In the genomic region with DNA sequence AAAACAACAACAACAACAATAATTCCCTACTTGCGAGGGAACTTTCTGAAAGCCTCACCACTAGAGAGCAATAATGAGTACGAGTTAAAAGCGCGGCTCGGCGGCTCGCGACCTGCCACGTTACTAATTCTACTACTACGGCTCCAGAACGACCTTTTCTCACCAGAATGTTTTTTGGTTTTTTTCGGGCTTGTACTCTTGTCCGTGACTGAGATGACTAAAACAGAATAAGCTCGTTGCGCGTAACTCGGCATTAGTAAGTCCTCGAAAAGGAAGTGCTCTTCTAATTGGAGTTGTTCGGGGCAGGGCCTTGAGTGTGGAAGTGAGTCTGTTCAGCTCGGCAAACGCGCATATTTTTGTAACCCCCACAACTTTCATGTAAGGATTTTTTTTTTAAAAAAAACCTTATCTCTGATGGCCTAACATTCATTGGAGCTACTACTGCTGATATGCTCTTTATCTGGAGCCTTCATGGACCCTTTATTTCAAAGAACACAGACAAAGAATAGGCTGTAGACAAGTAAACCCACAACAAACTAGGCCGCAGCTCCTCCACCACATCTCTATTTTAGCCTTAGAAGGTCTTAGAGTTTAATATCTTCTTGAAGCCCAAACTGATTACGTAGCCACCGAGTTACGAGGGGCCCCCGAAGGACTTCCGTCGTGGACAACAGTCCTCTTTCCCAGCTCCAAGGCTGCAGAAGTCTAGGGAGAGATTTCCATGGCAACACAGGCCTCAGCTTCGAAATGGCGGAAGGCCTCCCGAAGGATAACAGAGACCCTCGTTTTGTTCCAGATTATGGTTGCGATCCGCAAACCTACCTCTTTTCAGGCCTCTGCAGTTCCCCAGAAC, we compare ENCODE assay signal across 8 mouse cellular contexts. TPM values are rescaled to one million over a fixed set of nuclear protein-coding genes. Genes with fewer than 3 reads are reported as not detected.
DNase-seq lines count a peak whose midpoint lies in the region; ATAC-seq and TF ChIP-seq lines count a peak whose summit lies in the region.

No protein-coding gene starts in this region.

- TF ChIP-seq EP300 in stomach, postnatal 0 days (optimal IDR thresholded peaks at IDR 0.05) = peak; percentile 32

- no peaks in the 10 kb centered on the region for H3K9me3 ChIP-seq in forebrain, embryonic 11.5 days (ENCODE audit: control insufficient read depth, low read length)
- no peaks in the 10 kb centered on the region for H3K9me3 ChIP-seq in liver, embryonic 16.5 days (replicated peaks; ENCODE audit: control insufficient read depth, low read length)
- no peaks in the 10 kb centered on the region for H3K9me3 ChIP-seq in neural tube, embryonic 13.5 days
- H3K9me3 ChIP-seq in stomach, postnatal 0 days (ENCODE audit: control insufficient read depth, low read length) = no peaks in the 10 kb centered on the region

- no peaks in the 10 kb centered on the region for H3K27me3 ChIP-seq in forebrain, embryonic 11.5 days (ENCODE audit: control insufficient read depth, insufficient read depth, low read length)
- no peaks in the 10 kb centered on the region for H3K27me3 ChIP-seq in liver, embryonic 16.5 days (ENCODE audit: control insufficient read depth, insufficient read depth, low read depth, low read length)
- no peaks in the 10 kb centered on the region for H3K27me3 ChIP-seq in neural tube, embryonic 13.5 days
- H3K27me3 ChIP-seq in stomach, postnatal 0 days (ENCODE audit: control insufficient read depth, insufficient read depth, low read length) = no peaks in the 10 kb centered on the region

- H3K27ac ChIP-seq in forebrain, embryonic 11.5 days (ENCODE audit: low read depth, low read length) = peak overlapping the region; percentile 46
- peak overlapping the region; percentile 91 for H3K27ac ChIP-seq in liver, embryonic 16.5 days (ENCODE audit: low read length)
- peak overlapping the region; percentile 72 for H3K27ac ChIP-seq in neural tube, embryonic 13.5 days (replicated peaks)
- H3K27ac ChIP-seq in stomach, postnatal 0 days (replicated peaks) = peak overlapping the region; percentile 85

- peak; percentile 75 for TF ChIP-seq CTCF in stomach, postnatal 0 days (IDR thresholded peaks at IDR 0.05; ENCODE audit: low read depth)

- WGBS in forebrain, embryonic 11.5 days = under 1% methylated on average over 35 of the region's 35 CpGs
- WGBS in liver, embryonic 16.5 days (ENCODE audit: insufficient replicate concordance) = under 1% methylated on average over 35 of the region's 35 CpGs
- under 1% methylated on average over 35 of the region's 35 CpGs for WGBS in neural tube, embryonic 13.5 days
- WGBS in stomach, postnatal 0 days = under 1% methylated on average over 35 of the region's 35 CpGs

- peak; percentile 62 for ATAC-seq in forebrain, embryonic 11.5 days (replicated peaks; ENCODE audit: low FRiP score)
- peak; percentile 20 for ATAC-seq in liver, embryonic 16.5 days (ENCODE audit: low read depth)
- ATAC-seq in neural tube, embryonic 13.5 days (ENCODE audit: low read depth) = peak; percentile 57
- ATAC-seq in stomach, postnatal 0 days (ENCODE audit: low FRiP score, low TSS enrichment) = peak; percentile 49

- intact Hi-C loops in heart, postnatal 14 days (cut with DNase I) = loop anchor here (2.0 to 10.0 kb wide), 6 partner anchors 47 to 203 kb away; a partner anchor contains a TSS

- peak; percentile 72 for DNase-seq in ES-CJ7 (ENCODE audit: low read depth, low spot score)
- peak; percentile 55 for DNase-seq in c-Kit-positive CD71-negative TER-119-negative erythroid progenitor cells, embryonic 14.5 days (ENCODE audit: low read depth)
- DNase-seq in forebrain, embryonic 11.5 days (ENCODE audit: low spot score) = peak; percentile 70
- DNase-seq in heart, postnatal 14 days = peak; percentile 57 to 59
- DNase-seq in kidney, postnatal 4 days = peak; percentile 68 to 80
- DNase-seq in stomach, postnatal 0 days (ENCODE audit: low spot score) = peak; percentile 69

- peak overlapping the region; percentile 88 for H3K9ac ChIP-seq in forebrain, embryonic 11.5 days (ENCODE audit: low read length)
- H3K9ac ChIP-seq in liver, embryonic 16.5 days (ENCODE audit: low read depth, low read length) = peak overlapping the region; percentile 73
- H3K9ac ChIP-seq in neural tube, embryonic 13.5 days = peak overlapping the region; percentile 85
- peak overlapping the region; percentile 84 for H3K9ac ChIP-seq in stomach, postnatal 0 days (ENCODE audit: low read length)

- peak overlapping the region; percentile 75 for H3K4me3 ChIP-seq in forebrain, embryonic 11.5 days (ENCODE audit: low read depth, low read length)
- H3K4me3 ChIP-seq in liver, embryonic 16.5 days (ENCODE audit: low read depth, low read length) = peak overlapping the region; percentile 81
- peak overlapping the region; percentile 82 for H3K4me3 ChIP-seq in neural tube, embryonic 13.5 days
- peak overlapping the region; percentile 65 for H3K4me3 ChIP-seq in stomach, postnatal 0 days (ENCODE audit: low read depth, low read length)

- H3K4me2 ChIP-seq in forebrain, embryonic 11.5 days (ENCODE audit: low read depth, low read length, severe bottlenecking) = peak overlapping the region; percentile 48
- peak overlapping the region; percentile 55 for H3K4me2 ChIP-seq in liver, embryonic 16.5 days (ENCODE audit: low read depth, low read length)
- peak overlapping the region; percentile 51 for H3K4me2 ChIP-seq in neural tube, embryonic 13.5 days
- peak overlapping the region; percentile 47 for H3K4me2 ChIP-seq in stomach, postnatal 0 days (replicated peaks; ENCODE audit: low read depth)

- H3K36me3 ChIP-seq in forebrain, embryonic 11.5 days (ENCODE audit: control insufficient read depth, insufficient read depth, low read length) = peaks cover 4% of the 10 kb centered on the region; the same call in 1 of the 2 replicates
- peaks cover 10% of the 10 kb centered on the region; the same call in 1 of the 2 replicates for H3K36me3 ChIP-seq in liver, embryonic 16.5 days (ENCODE audit: control insufficient read depth, insufficient read depth)
- peaks cover 26% of the 10 kb centered on the region for H3K36me3 ChIP-seq in neural tube, embryonic 13.5 days
- H3K36me3 ChIP-seq in stomach, postnatal 0 days (ENCODE audit: control insufficient read depth, insufficient read depth, low read length) = peaks cover 6% of the 10 kb centered on the region

- H3K4me1 ChIP-seq in forebrain, embryonic 11.5 days (replicated peaks; ENCODE audit: control insufficient read depth, insufficient read depth, low read length) = peaks cover 5% of the 10 kb centered on the region
- H3K4me1 ChIP-seq in liver, embryonic 16.5 days (ENCODE audit: control insufficient read depth, low read depth, low read length) = peaks cover 21% of the 10 kb centered on the region
- peaks cover 54% of the 10 kb centered on the region for H3K4me1 ChIP-seq in neural tube, embryonic 13.5 days (replicated peaks)
- H3K4me1 ChIP-seq in stomach, postnatal 0 days (replicated peaks; ENCODE audit: control insufficient read depth, insufficient read depth) = peaks cover 4% of the 10 kb centered on the region; the same call in 1 of the 2 replicates

RNA-seq across cellular contexts. Expression of a gene that starts 0.5 kb away (rescaled TPM):
- 185 and 190 TPM in 2 replicates for polyA plus RNA-seq in forebrain, embryonic 11.5 days (2014; fragmentation: Nextera tagmentation; extraction: Ambion mirVana)
- total RNA-seq in heart, postnatal 14 days (2021) = 10 to 100 TPM; 42.3 to 44.4 TPM
- polyA plus RNA-seq in liver, embryonic 16.5 days (2015; fragmentation: Nextera tagmentation; extraction: Ambion mirVana) = 52.4 and 55.5 TPM in 2 replicates
- polyA plus RNA-seq in neural tube, embryonic 13.5 days (2015; fragmentation: Nextera tagmentation; extraction: Ambion mirVana) = 98.8 and 108 TPM in 2 replicates
- 83.6 and 91.5 TPM in 2 replicates for polyA plus RNA-seq in stomach, postnatal 0 days (2015; fragmentation: Nextera tagmentation; extraction: Ambion mirVana)

RNA-seq across cellular contexts. Expression of a gene that starts 0.6 kb away (rescaled TPM):
- 34.9 and 35.7 TPM in 2 replicates for polyA plus RNA-seq in forebrain, embryonic 11.5 days (2014; fragmentation: Nextera tagmentation; extraction: Ambion mirVana)
- total RNA-seq in heart, postnatal 14 days (2021) = 10 to 100 TPM in 1 of 2 experiments, 1 to 10 TPM in 1; 9.7 to 10.7 TPM
- polyA plus RNA-seq in liver, embryonic 16.5 days (2015; fragmentation: Nextera tagmentation; extraction: Ambion mirVana) = 8.4 and 9.8 TPM in 2 replicates
- polyA plus RNA-seq in neural tube, embryonic 13.5 days (2015; fragmentation: Nextera tagmentation; extraction: Ambion mirVana) = 17.1 and 17.9 TPM in 2 replicates
- polyA plus RNA-seq in stomach, postnatal 0 days (2015; fragmentation: Nextera tagmentation; extraction: Ambion mirVana) = 7.5 and 7.6 TPM in 2 replicates

RNA-seq across cellular contexts. Expression of a gene that starts 27.1 kb away (rescaled TPM):
- not detected in 2 replicates for polyA plus RNA-seq in forebrain, embryonic 11.5 days (2014; fragmentation: Nextera tagmentation; extraction: Ambion mirVana)
- not detected for total RNA-seq in heart, postnatal 14 days (2021)
- polyA plus RNA-seq in liver, embryonic 16.5 days (2015; fragmentation: Nextera tagmentation; extraction: Ambion mirVana) = not detected in 2 replicates
- 0.18 TPM in 1 of 2 replicates, not detected in the other for polyA plus RNA-seq in neural tube, embryonic 13.5 days (2015; fragmentation: Nextera tagmentation; extraction: Ambion mirVana)
- polyA plus RNA-seq in stomach, postnatal 0 days (2015; fragmentation: Nextera tagmentation; extraction: Ambion mirVana) = 0.23 and 0.24 TPM in 2 replicates

RNA-seq across cellular contexts. Expression of a gene that starts 47.4 kb away (rescaled TPM):
- polyA plus RNA-seq in forebrain, embryonic 11.5 days (2014; fragmentation: Nextera tagmentation; extraction: Ambion mirVana) = 49.9 and 51.7 TPM in 2 replicates
- 10 to 100 TPM; 25.9 to 28.5 TPM for total RNA-seq in heart, postnatal 14 days (2021)
- polyA plus RNA-seq in liver, embryonic 16.5 days (2015; fragmentation: Nextera tagmentation; extraction: Ambion mirVana) = 60.4 and 63.7 TPM in 2 replicates
- polyA plus RNA-seq in neural tube, embryonic 13.5 days (2015; fragmentation: Nextera tagmentation; extraction: Ambion mirVana) = 34.6 and 35.0 TPM in 2 replicates
- polyA plus RNA-seq in stomach, postnatal 0 days (2015; fragmentation: Nextera tagmentation; extraction: Ambion mirVana) = 51.4 and 55.0 TPM in 2 replicates

RNA-seq across cellular contexts. Expression of a gene that starts 47.6 kb away (rescaled TPM):
- 18.5 and 23.4 TPM in 2 replicates for polyA plus RNA-seq in forebrain, embryonic 11.5 days (2014; fragmentation: Nextera tagmentation; extraction: Ambion mirVana)
- 10 to 100 TPM; 19.5 to 23.6 TPM for total RNA-seq in heart, postnatal 14 days (2021)
- 14.5 and 15.9 TPM in 2 replicates for polyA plus RNA-seq in liver, embryonic 16.5 days (2015; fragmentation: Nextera tagmentation; extraction: Ambion mirVana)
- 24.8 and 24.9 TPM in 2 replicates for polyA plus RNA-seq in neural tube, embryonic 13.5 days (2015; fragmentation: Nextera tagmentation; extraction: Ambion mirVana)
- 15.0 and 16.2 TPM in 2 replicates for polyA plus RNA-seq in stomach, postnatal 0 days (2015; fragmentation: Nextera tagmentation; extraction: Ambion mirVana)

Comparison
In these comparisons a context has a peak if more than half of its experiments do, and no peak if none do; other contexts are left out.
1. Peak in every context shown above with its lines: DNase-seq, ATAC-seq, H3K4me3 ChIP-seq and H3K27ac ChIP-seq.